Mouse (Mus musculus) heart, postnatal 0 days (tissue): Measurements from ENCODE around the gene Slc35b2. TPM values are rescaled to one million over a fixed set of nuclear protein-coding genes. Genes with fewer than 3 reads are reported as not detected.
A peak's percentile ranks its signal among the peaks of the same experiment; 100 is the strongest.

Experiments
- ATAC-seq: fragments of 200-750 bp; cut with Nextera tagmentation; 2 replicates; pipeline ENCODE4 v1.8.0; 2017; ENCODE audit warnings: low read depth, moderate number of reproducible peaks, moderate library complexity; ENCODE audit not compliant: insufficient read depth
- DNase-seq: peaks from one replicate; pipeline ENCODE4 v3.0.0-alpha.2; 2016; ENCODE audit warnings: low spot score
- H3K27ac ChIP-seq: fragments of 300-500 bp; sonication (generic); 2 replicates; pipeline ENCODE4 v1.5.1; 2014; ENCODE audit warnings: low read depth, mild to moderate bottlenecking
- H3K27me3 ChIP-seq: fragments of 300-500 bp; sonication (generic); 2 replicates; pipeline ENCODE4 v1.6.1; 2014; ENCODE audit warnings: low read length, mixed read lengths; ENCODE audit not compliant: control insufficient read depth, insufficient read depth
- H3K36me3 ChIP-seq: fragments of 300-500 bp; sonication (generic); replicated peaks from 2 replicates; pipeline ENCODE4 v1.6.1; 2014; ENCODE audit warnings: low read length, mixed read lengths; ENCODE audit not compliant: control insufficient read depth, insufficient read depth
- H3K4me1 ChIP-seq: fragments of 300-500 bp; sonication (generic); 2 replicates; pipeline ENCODE4 v1.6.1; 2014; ENCODE audit warnings: antibody characterized with exemption; ENCODE audit not compliant: control insufficient read depth, insufficient read depth
- H3K4me2 ChIP-seq: fragments of 300-500 bp; sonication (generic); 2 replicates; pipeline ENCODE4 v1.6.1; 2014; ENCODE audit warnings: low read depth, mild to moderate bottlenecking, low read length, moderate library complexity
- H3K4me3 ChIP-seq: fragments of 300-500 bp; sonication (generic); 2 replicates; pipeline ENCODE4 v1.5.1; 2014; ENCODE audit warnings: low read depth, low read length
- H3K9ac ChIP-seq: fragments of 300-500 bp; sonication (generic); replicated peaks from 2 replicates; pipeline ENCODE4 v1.6.1; 2014; ENCODE audit warnings: low read depth, low read length, mixed read lengths
- H3K9me3 ChIP-seq: fragments of 300-500 bp; sonication (generic); replicated peaks from 2 replicates; pipeline ENCODE4 v1.6.1; 2016; ENCODE audit warnings: low read length; ENCODE audit not compliant: control insufficient read depth
- CTCF ChIP-seq: IDR thresholded peaks from 2 replicates; pipeline ENCODE4 v1.5.1; 2016; ENCODE audit warnings: antibody characterized with exemption, control low read depth, low read depth
- EP300 ChIP-seq: IDR thresholded peaks from 2 replicates; pipeline ENCODE4 v1.6.1; 2016; ENCODE audit warnings: antibody characterized with exemption, low read depth
- WGBS: fragments of 180-500 bp; shearing (Covaris S2); extraction: QIAGEN DNeasy Blood & Tissue Kit; methylation state at CpG from one replicate; pipeline ENCODE4 v1.1.7; 2014; 5-methylcytosine and 5-hydroxymethylcytosine counted together
- polyA plus RNA-seq: library from polyadenylated mRNA; unstranded; fragments of >200 nt; fragmentation: Nextera tagmentation; extraction: Ambion mirVana; gene quantifications from 2 replicates; pipeline ENCODE4 v1.2.1, GENCODE M21; 2015
- total RNA-seq: library from RNA; depleted of rRNA; stranded (reverse); fragments of >200 nt; gene quantifications from 2 replicates; pipeline ENCODE4 v1.2.3, GENCODE M21; 2014; ENCODE audit warnings: low replicate concordance; rRNA removed

The Slc35b2 gene
- total RNA-seq (87.8 and 137 TPM in 2 replicates), polyA plus RNA-seq (64.8 and 68.3 TPM in 2 replicates)

GRCm38 (mm10) chr17:45563655-45564530, at the start of gene Slc35b2:
Gene Slc35b2, plus strand, starts transcription at chr17:45563874.
- Histone ChIP-seq H3K36me3 (peaks cover 33% of the 10 kb centered on the region), H3K4me2 (peak within 1 kb of the TSS; percentile 98), H3K9ac (peak within 1 kb of the TSS; percentile 89), H3K27me3 (no peaks in the 10 kb centered on the region), H3K4me1 (peaks cover 10% of the 10 kb centered on the region), H3K9me3 (no peaks in the 10 kb centered on the region), H3K4me3 (peak within 1 kb of the TSS; percentile 94), H3K27ac (peak within 1 kb of the TSS; percentile 73)
- 1% methylated on average over 55 of the region's 61 CpGs for WGBS
- DNase-seq (peak; percentile 93), ATAC-seq (peak; percentile 93)
- TF ChIP-seq CTCF (peak; percentile 97), EP300 (peak; percentile 67; the same call in 1 of the 2 replicates)

DNA sequence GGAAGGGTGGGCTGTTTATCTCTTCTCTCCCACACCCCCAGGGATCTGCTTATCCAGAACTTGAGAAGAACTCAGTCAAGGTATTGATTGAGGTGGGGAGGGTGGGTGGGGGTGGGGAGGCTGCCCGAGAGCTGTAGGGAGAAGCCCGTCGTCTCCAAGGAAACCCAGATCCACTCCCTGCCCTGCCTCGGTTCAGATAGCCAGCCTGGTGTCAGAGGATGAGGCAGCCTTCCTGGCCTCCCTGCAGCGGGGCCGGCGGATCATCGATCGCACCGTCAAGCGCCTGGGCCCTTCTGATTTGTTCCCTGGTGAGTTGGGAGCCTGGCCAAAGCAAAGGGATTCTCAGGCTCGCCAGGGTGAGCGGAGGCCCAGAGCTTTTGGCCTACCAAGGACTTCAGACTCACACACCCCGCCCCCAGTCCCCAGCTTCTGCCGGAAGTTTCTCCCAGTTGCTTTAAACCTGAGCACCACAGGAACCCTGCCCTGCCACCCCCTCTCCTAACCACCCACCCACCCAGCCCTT, 48.4 kb upstream of the Slc35b2 start:
- no peak for DNase-seq
- 47% methylated on average over 15 of the region's 15 CpGs for WGBS
- TF ChIP-seq EP300 (no peak), CTCF (no peak)

DNA sequence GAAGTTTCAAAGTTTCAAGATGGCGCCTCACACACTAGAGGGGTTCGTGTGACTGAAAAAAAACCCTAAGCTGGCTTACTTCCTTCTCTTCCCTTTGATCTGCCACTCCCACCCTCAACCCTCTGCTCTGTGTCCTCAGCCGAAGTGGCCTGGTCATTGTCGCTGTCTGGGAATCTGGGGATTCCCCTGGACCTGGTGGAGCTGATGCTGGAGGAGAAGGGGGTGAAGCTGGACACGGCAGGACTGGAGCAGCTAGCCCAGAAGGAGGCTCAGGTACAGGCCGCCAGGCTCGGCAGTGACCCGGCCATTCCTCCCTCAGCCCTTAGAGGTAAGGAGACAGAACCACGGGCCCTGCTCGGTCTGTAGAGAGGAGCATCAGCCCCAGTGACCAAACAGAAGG, 47.9 kb upstream of the Slc35b2 start:
- ATAC-seq = no peak
- H3K9ac ChIP-seq = no peak overlapping the region

More for the DNA sequence above, 48.4 kb upstream of the Slc35b2 start:
- H3K27me3 ChIP-seq = no peaks in the 10 kb centered on the region
- no peaks in the 10 kb centered on the region for H3K9me3 ChIP-seq
- H3K36me3 ChIP-seq = peaks cover 49% of the 10 kb centered on the region
- no peak overlapping the region for H3K27ac ChIP-seq
- no peak overlapping the region for H3K4me3 ChIP-seq
- no peak for ATAC-seq
- no peak overlapping the region for H3K4me2 ChIP-seq
- H3K9ac ChIP-seq = no peak overlapping the region
- H3K4me1 ChIP-seq = no peaks in the 10 kb centered on the region

GRCm38 (mm10) chr17:45516488-45516887, 47.2 kb upstream of the Slc35b2 start:
- Histone ChIP-seq H3K27ac (no peak overlapping the region), H3K4me3 (no peak overlapping the region), H3K9ac (no peak overlapping the region), H3K4me1 (no peaks in the 10 kb centered on the region), H3K27me3 (no peaks in the 10 kb centered on the region), H3K36me3 (peaks cover 45% of the 10 kb centered on the region), H3K9me3 (no peaks in the 10 kb centered on the region), H3K4me2 (no peak overlapping the region)
- ATAC-seq (peak; percentile 49), DNase-seq (peak; percentile 71)
- WGBS = 28% methylated on average over 8 of the region's 8 CpGs
- TF ChIP-seq EP300 (no peak), CTCF (peak; percentile 93)

More for the DNA sequence above, 47.9 kb upstream of the Slc35b2 start:
- H3K4me1 ChIP-seq = no peaks in the 10 kb centered on the region
- no peak for DNase-seq
- WGBS = 80% methylated on average over 10 of the region's 10 CpGs
- peaks cover 49% of the 10 kb centered on the region for H3K36me3 ChIP-seq
- no peaks in the 10 kb centered on the region for H3K27me3 ChIP-seq
- TF ChIP-seq EP300 (no peak), CTCF (no peak)
- H3K4me3 ChIP-seq = no peak overlapping the region
- no peaks in the 10 kb centered on the region for H3K9me3 ChIP-seq
- H3K4me2 ChIP-seq = no peak overlapping the region
- H3K27ac ChIP-seq = no peak overlapping the region

GRCm38 (mm10) chr17:45517135-45517534, 46.5 kb upstream of the Slc35b2 start:
- DNase-seq (no peak), ATAC-seq (no peak)
- H3K9me3 ChIP-seq = no peaks in the 10 kb centered on the region
- H3K4me3 ChIP-seq = no peak overlapping the region
- no peaks in the 10 kb centered on the region for H3K4me1 ChIP-seq
- TF ChIP-seq EP300 = no peak
- TF ChIP-seq CTCF = no peak
- peaks cover 39% of the 10 kb centered on the region for H3K36me3 ChIP-seq
- H3K27me3 ChIP-seq = no peaks in the 10 kb centered on the region
- H3K27ac ChIP-seq = no peak overlapping the region
- 92% methylated on average over 21 of the region's 21 CpGs for WGBS
- H3K9ac ChIP-seq = no peak overlapping the region
- H3K4me2 ChIP-seq = no peak overlapping the region
